Mouse (Mus musculus): ENCODE measurements around the gene Strip2. TPM values are rescaled to one million over a fixed set of nuclear protein-coding genes. Genes with fewer than 3 reads are reported as not detected.

Gene Strip2
- 0.92 and 1.2 TPM in 2 replicates for polyA plus RNA-seq (2015; fragmentation: Nextera tagmentation; extraction: Ambion mirVana)

GRCm38 (mm10) chr6:29916530-29917382, at the start of gene Strip2:
TSS of gene Strip2 (plus strand) at chr6:29917012.
- under 1% methylated on average over 63 of the region's 67 CpGs for WGBS
- peak; percentile 100 for ATAC-seq

GRCm38 (mm10) chr6:29868341-29868895, 48.4 kb upstream of the Strip2 start:
- H3K36me3 ChIP-seq (ENCODE audit: poor library complexity, severe bottlenecking): peaks cover 6% of the 10 kb centered on the region; the same call in 1 of the 2 replicates
- H3K27ac ChIP-seq: no peak overlapping the region
- H3K9me3 ChIP-seq (replicated peaks): no peaks in the 10 kb centered on the region
- H3K4me2 ChIP-seq: no peak overlapping the region
- WGBS: 68% methylated on average over 2 of the region's 2 CpGs
- no peak for ATAC-seq
- H3K4me3 ChIP-seq: no peak overlapping the region
- H3K9ac ChIP-seq: no peak overlapping the region
- H3K27me3 ChIP-seq: no peaks in the 10 kb centered on the region
- H3K4me1 ChIP-seq: peaks cover 9% of the 10 kb centered on the region; the same call in 1 of the 2 replicates

More at GRCm38 (mm10) chr6:29916530-29917382, at the start of gene Strip2:
- peaks cover 28% of the 10 kb centered on the region for H3K27me3 ChIP-seq
- no peak within 1 kb of the TSS for H3K27ac ChIP-seq
- peak within 1 kb of the TSS; percentile 60 for H3K9ac ChIP-seq
- H3K4me2 ChIP-seq: peak within 1 kb of the TSS; percentile 78
- peaks cover 10% of the 10 kb centered on the region for H3K4me1 ChIP-seq
- no peaks in the 10 kb centered on the region for H3K9me3 ChIP-seq (replicated peaks)
- no peaks in the 10 kb centered on the region for H3K36me3 ChIP-seq (ENCODE audit: poor library complexity, severe bottlenecking)
- H3K4me3 ChIP-seq: peak within 1 kb of the TSS; percentile 70

DNA sequence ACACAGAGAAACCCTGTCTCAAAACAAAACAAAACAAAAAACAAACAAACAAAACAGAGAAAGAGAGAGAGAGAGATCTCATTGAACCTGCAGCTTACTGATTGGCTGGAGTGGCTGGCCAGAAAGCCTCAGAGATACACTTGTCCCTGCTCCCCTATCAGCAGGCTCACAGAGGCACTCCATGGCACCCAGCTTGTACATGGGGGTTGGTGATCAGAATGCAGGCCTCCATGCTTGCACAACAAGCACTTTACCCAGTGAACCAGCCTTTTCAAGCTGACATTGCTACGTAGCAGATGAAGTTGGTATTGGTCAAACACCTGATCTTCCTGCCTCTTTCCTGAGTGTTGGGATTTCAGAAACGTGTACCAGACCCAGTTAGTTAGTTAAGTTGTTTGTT, 43.2 kb upstream of the Strip2 start:
- Histone ChIP-seq H3K27ac (no peak overlapping the region), H3K4me2 (no peak overlapping the region), H3K27me3 (no peaks in the 10 kb centered on the region), H3K4me1 (peaks cover 9% of the 10 kb centered on the region; the same call in 1 of the 2 replicates), H3K4me3 (no peak overlapping the region), H3K9ac (no peak overlapping the region), H3K36me3 (ENCODE audit: poor library complexity, severe bottlenecking) (peaks cover 10% of the 10 kb centered on the region; the same call in 1 of the 2 replicates), H3K9me3 (replicated peaks) (no peaks in the 10 kb centered on the region)
- no peak for ATAC-seq
- WGBS: 88% methylated on average over 2 of the region's 2 CpGs

- no peak overlapping the region for H3K4me2 ChIP-seq
- no peaks in the 10 kb centered on the region for H3K9me3 ChIP-seq (replicated peaks)
- peaks cover 12% of the 10 kb centered on the region; the same call in 1 of the 2 replicates for H3K36me3 ChIP-seq (ENCODE audit: poor library complexity, severe bottlenecking)
- no peak overlapping the region for H3K4me3 ChIP-seq
- no peaks in the 10 kb centered on the region for H3K4me1 ChIP-seq
- 80% methylated on average over 5 of the region's 5 CpGs for WGBS
- no peak overlapping the region for H3K9ac ChIP-seq
- no peaks in the 10 kb centered on the region for H3K27me3 ChIP-seq
- no peak overlapping the region for H3K27ac ChIP-seq
- ATAC-seq: no peak
Measured at GRCm38 (mm10) chr6:29875576-29875975, 41.2 kb upstream of the Strip2 start.

DNA sequence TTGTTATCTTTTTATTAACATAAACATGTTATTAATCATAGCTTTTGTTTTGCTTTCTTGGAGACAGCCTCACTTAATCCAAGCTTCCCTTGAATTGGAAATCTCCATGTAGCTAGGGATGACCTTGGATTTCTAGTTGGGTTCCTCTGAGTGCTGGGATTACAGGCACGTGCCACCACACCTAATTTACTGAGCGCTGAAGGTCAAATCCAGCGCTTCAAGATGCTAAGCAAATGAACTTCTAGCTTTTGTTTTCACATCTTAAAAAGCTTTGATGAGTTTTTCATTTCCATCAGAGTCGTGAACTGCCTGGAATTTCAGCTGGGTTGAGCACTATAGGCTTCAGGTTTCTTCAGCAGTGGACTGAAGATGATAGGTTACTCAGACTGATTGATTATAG, 40.0 kb upstream of the Strip2 start:
- H3K27ac ChIP-seq: no peak overlapping the region
- no peaks in the 10 kb centered on the region for H3K9me3 ChIP-seq (replicated peaks)
- H3K4me3 ChIP-seq: no peak overlapping the region
- no peaks in the 10 kb centered on the region for H3K27me3 ChIP-seq
- H3K4me1 ChIP-seq: no peaks in the 10 kb centered on the region
- 90% methylated on average over 4 of the region's 4 CpGs for WGBS
- peaks cover 6% of the 10 kb centered on the region; the same call in 1 of the 2 replicates for H3K36me3 ChIP-seq (ENCODE audit: poor library complexity, severe bottlenecking)
- no peak overlapping the region for H3K9ac ChIP-seq
- no peak for ATAC-seq
- H3K4me2 ChIP-seq: no peak overlapping the region

GRCm38 (mm10) chr6:29879579-29879978, 37.2 kb upstream of the Strip2 start:
- H3K27me3 ChIP-seq: no peaks in the 10 kb centered on the region
- no peaks in the 10 kb centered on the region for H3K9me3 ChIP-seq (replicated peaks)
- ATAC-seq: no peak
- no peak overlapping the region for H3K27ac ChIP-seq
- peaks cover 6% of the 10 kb centered on the region; the same call in 1 of the 2 replicates for H3K36me3 ChIP-seq (ENCODE audit: poor library complexity, severe bottlenecking)
- no peak overlapping the region for H3K4me3 ChIP-seq
- no peaks in the 10 kb centered on the region for H3K4me1 ChIP-seq
- H3K4me2 ChIP-seq: no peak overlapping the region
- H3K9ac ChIP-seq: no peak overlapping the region

DNA sequence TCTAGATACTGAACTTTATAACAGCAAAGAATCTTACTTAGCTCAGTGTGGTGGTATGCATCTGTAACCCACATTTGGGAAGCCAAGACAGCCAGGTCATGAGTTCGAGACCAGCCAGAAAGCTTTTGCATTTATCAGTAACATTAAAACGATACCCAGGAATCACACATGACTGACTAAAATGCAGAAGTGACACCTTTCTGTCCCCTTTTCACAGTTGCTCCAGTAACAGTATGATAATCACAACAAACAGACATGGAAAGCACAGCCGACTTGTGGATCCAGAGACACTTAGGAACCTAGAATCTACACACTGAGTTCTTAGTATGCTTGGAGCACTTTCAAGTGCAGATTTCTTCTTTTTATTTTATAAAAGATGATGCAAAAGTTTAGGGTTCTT, 36.0 kb upstream of the Strip2 start:
- Histone ChIP-seq H3K27ac (no peak overlapping the region), H3K36me3 (ENCODE audit: poor library complexity, severe bottlenecking) (peaks cover 6% of the 10 kb centered on the region; the same call in 1 of the 2 replicates), H3K27me3 (no peaks in the 10 kb centered on the region), H3K9ac (no peak overlapping the region), H3K4me2 (no peak overlapping the region), H3K4me3 (no peak overlapping the region), H3K4me1 (no peaks in the 10 kb centered on the region), H3K9me3 (replicated peaks) (no peaks in the 10 kb centered on the region)
- WGBS: 91% methylated on average over 3 of the region's 3 CpGs
- ATAC-seq: no peak

DNA sequence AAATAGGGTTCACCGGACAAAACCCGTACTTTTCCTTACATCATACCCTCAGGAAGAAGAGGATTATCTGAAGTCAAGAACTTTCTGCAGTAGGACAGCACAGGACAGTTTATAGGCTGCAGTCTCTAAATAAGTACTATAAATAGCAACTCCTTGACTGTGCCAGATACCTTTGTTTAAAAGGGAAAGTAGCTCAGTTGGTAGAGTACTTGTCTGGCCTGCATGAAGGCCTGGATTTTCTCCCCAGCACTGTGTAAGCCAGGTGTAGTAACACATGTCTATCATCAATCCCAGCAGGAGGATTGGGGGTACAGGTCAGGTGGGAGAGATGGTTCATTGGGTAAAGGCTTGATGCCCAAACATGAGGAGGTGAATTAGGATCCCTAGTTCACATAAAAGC, 34.9 kb upstream of the Strip2 start:
- ATAC-seq: no peak
- H3K4me3 ChIP-seq: no peak overlapping the region
- H3K9me3 ChIP-seq (replicated peaks): no peaks in the 10 kb centered on the region
- H3K27me3 ChIP-seq: no peaks in the 10 kb centered on the region
- H3K4me1 ChIP-seq: no peaks in the 10 kb centered on the region
- no peak overlapping the region for H3K4me2 ChIP-seq
- H3K27ac ChIP-seq: no peak overlapping the region
- H3K36me3 ChIP-seq (ENCODE audit: poor library complexity, severe bottlenecking): peaks cover 13% of the 10 kb centered on the region
- 96% methylated on average over 2 of the region's 2 CpGs for WGBS
- no peak overlapping the region for H3K9ac ChIP-seq

- Histone ChIP-seq H3K9ac (no peak overlapping the region), H3K27me3 (no peaks in the 10 kb centered on the region), H3K36me3 (ENCODE audit: poor library complexity, severe bottlenecking) (peaks cover 13% of the 10 kb centered on the region), H3K4me2 (no peak overlapping the region), H3K9me3 (replicated peaks) (no peaks in the 10 kb centered on the region), H3K4me3 (no peak overlapping the region), H3K27ac (no peak overlapping the region), H3K4me1 (no peaks in the 10 kb centered on the region)
- no peak for ATAC-seq
- 67% methylated on average over 6 of the region's 6 CpGs for WGBS
Measured at GRCm38 (mm10) chr6:29882870-29883269, 33.9 kb upstream of the Strip2 start.

DNA sequence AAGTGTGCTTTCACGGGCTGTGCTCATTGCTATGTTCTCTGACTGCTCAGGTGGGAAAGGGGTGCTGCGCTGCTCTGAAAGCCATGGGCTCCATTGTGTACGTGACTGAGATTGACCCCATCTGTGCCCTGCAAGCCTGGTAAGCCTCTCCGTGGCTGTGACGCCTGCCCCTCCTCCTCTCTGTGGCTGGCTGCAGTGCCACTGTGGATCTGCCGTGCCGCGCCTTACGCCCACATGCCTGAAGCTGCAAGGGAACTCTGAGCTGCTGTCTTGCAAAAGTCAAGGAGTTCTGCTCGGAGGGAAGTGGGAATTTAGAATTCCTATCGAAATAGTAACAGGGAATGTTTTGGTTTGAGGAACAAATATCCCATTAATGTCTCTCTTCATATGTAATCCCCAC, 25.7 kb upstream of the Strip2 start:
- Histone ChIP-seq H3K36me3 (ENCODE audit: poor library complexity, severe bottlenecking) (peaks cover 10% of the 10 kb centered on the region), H3K4me1 (no peaks in the 10 kb centered on the region), H3K27me3 (no peaks in the 10 kb centered on the region), H3K9me3 (replicated peaks) (no peaks in the 10 kb centered on the region), H3K4me2 (no peak overlapping the region), H3K9ac (no peak overlapping the region), H3K27ac (no peak overlapping the region), H3K4me3 (no peak overlapping the region)
- ATAC-seq: no peak
- WGBS: 71% methylated on average over 11 of the region's 11 CpGs

DNA sequence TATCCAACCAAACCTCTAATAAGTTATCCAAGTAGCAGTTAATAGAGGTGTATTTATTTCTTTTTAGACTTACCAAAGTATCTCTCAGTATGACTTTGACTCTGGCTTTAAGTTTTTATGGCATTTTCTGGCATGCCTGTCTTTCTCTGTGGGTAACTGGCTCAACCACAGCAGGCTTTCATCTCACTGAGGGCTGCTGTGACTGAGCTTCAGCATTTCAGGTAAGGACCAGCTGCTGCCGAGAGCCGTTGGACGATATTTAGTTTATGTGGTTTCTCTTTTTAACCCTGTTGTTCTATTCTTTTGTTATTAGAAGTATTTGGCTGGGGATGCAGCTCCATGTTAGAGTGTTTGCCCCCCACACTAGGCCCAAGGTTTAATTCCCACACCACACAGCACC, 19.8 kb upstream of the Strip2 start:
- WGBS: 95% methylated on average over 3 of the region's 3 CpGs
- no peak overlapping the region for H3K27ac ChIP-seq
- H3K4me3 ChIP-seq: no peak overlapping the region
- peaks cover 12% of the 10 kb centered on the region for H3K36me3 ChIP-seq (ENCODE audit: poor library complexity, severe bottlenecking)
- no peaks in the 10 kb centered on the region for H3K4me1 ChIP-seq
- no peaks in the 10 kb centered on the region for H3K9me3 ChIP-seq (replicated peaks)
- no peaks in the 10 kb centered on the region for H3K27me3 ChIP-seq
- H3K9ac ChIP-seq: no peak overlapping the region
- H3K4me2 ChIP-seq: no peak overlapping the region
- ATAC-seq: no peak

DNA sequence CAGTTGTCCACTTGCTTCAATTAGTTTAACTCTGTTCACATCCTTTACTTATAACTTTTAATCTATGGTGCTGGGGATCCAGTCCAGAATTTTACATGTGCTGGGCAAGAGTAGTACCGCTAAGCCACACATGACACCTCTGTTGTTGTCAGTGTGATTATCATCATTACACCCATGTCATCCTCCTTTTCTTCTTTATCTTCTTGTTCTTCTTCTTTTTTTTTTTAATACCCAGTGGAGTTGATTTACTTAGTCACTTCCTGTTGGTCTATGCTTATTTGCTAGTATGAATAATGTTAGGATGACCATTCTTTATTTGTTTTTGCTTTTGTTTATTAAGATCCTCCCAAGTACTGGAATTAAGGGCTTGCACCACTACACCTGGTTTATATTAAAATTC, 15.4 kb upstream of the Strip2 start:
- Histone ChIP-seq H3K9me3 (replicated peaks) (no peaks in the 10 kb centered on the region), H3K36me3 (ENCODE audit: poor library complexity, severe bottlenecking) (peaks cover 23% of the 10 kb centered on the region), H3K4me2 (no peak overlapping the region), H3K9ac (no peak overlapping the region), H3K27me3 (no peaks in the 10 kb centered on the region), H3K4me3 (no peak overlapping the region), H3K27ac (no peak overlapping the region), H3K4me1 (no peaks in the 10 kb centered on the region)
- WGBS: 94% methylated on average over 1 of the region's 1 CpGs
- ATAC-seq: no peak

All from forebrain, embryonic 13.5 days (tissue).